Mouse (Mus musculus) frontal cortex, adult (tissue): ENCODE results near the gene Svs3b.
A peak's percentile ranks its signal among the peaks of the same experiment; 100 is the strongest.
"Not testable (repeated sequence)": the region's sequence is repeated elsewhere in the genome, so short reads cannot be mapped to it uniquely, and the experiment has no call there.

Experiments
- ATAC-seq: cut with Nextera tagmentation; 2 replicates; pipeline ENCODE4 v1.9.2; 2017; ENCODE audit warnings: mild to moderate bottlenecking, moderate library complexity, mixed read lengths; ENCODE audit not compliant: low TSS enrichment

Svs3b gene

DNA sequence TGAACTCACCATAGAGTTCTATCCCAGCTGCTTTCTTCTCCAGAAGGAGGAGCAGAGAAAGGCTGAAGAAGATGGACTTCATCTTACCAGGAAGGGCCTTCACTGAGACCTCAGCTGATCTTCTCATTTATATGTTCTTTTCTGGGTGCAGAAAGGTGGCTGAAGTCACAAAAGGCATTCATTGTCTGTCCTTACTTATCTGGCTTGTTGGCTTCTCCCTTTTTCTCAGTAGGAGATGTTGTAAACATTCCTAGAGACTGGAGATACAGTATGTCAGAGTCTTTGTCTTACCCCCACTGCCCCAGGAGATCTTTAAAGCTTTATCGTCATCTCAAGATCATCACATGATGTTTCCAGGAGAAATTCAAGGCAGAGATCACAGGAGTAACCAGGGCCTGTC lies at the start of gene Svs3b:
Gene Svs3b, minus strand, starts transcription at position 101 of the 400 bp plus-strand sequence.
- not testable (repeated sequence) for ATAC-seq

DNA sequence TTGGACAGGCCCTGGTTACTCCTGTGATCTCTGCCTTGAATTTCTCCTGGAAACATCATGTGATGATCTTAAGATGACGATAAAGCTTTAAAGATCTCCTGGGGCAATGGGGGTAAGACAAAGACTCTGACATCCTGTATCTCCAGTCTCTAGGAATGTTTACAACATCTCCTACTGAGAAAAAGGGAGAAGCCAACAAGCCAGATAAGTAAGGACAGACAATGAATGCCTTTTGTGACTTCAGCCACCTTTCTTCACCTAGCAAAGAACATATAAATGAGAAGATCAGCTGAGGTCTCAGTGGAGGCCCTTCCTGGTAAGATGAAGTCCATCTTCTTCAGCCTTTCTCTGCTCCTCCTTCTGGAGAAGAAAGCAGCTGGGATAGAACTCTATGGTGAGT lies 32.5 kb upstream of the Svs3b start, which contains the start of gene Svs3a:
Gene Svs3a, plus strand, starts transcription at position 301 of the 400 bp plus-strand sequence.
- ATAC-seq: not testable (repeated sequence)

DNA sequence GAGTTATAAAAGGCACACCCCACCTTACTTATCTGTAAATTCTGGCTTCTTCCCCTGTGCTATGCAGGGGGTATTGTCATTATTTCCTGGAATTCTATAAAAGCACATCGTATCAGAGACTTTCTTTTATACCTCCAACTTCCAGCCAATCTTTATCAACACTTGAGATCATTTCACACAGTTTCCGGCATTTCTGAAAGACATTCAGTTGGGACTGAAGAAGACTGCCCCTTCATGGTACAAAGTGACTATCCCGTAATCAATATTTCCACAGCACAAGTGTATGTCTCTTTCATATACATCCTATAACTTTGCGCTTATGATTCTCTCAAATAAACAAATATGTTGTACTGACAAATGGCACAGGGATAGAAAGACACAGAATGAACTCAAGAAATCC lies 21.9 kb upstream of the Svs3b start, which contains the start of gene Svs4:
Gene Svs4, minus strand, starts transcription at position 101 of the 400 bp plus-strand sequence.
- ATAC-seq: no peak

DNA sequence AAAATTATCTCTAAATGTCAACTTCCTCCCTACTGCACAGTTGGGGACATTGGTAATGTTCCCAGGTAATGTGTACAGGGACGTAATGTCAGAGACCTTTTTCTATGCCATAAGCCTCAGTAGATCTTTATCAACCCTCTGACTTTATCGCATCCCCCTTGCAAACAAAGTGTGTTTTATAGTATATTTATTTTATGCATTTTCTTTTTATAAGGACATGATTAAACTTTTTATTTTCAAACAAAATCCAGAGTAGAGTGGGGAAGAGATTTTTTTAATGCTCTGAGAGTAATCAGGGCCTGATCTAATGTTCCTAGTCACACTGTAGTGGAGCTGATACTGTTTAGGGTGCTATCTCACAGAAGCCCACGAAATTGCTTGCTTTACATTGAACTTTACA lies 18.1 kb downstream of the Svs3b start, which contains the start of gene Svs2:
Gene Svs2, minus strand, starts transcription at position 101 of the 400 bp plus-strand sequence.
- no peak for ATAC-seq

DNA sequence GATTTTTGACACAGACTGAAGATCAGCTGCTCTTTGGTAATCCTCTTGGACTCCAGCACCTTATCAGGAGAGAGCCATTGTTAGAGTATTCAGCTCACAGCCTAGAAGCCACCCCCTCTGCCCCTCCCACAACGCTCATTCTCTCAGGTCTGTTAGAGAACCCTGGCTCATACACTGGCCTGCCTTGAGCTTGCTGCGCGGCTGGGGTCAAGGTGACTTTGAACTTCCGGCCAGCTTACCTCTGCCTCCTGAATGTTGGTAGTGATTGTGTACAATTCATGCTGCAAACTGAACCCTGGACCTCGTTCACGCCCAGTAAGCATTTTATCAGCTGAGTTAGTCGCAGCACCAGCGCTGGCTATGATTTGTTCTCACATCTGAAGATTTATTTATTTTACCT lies 23.8 kb downstream of the Svs3b start:
- ATAC-seq: no peak

DNA sequence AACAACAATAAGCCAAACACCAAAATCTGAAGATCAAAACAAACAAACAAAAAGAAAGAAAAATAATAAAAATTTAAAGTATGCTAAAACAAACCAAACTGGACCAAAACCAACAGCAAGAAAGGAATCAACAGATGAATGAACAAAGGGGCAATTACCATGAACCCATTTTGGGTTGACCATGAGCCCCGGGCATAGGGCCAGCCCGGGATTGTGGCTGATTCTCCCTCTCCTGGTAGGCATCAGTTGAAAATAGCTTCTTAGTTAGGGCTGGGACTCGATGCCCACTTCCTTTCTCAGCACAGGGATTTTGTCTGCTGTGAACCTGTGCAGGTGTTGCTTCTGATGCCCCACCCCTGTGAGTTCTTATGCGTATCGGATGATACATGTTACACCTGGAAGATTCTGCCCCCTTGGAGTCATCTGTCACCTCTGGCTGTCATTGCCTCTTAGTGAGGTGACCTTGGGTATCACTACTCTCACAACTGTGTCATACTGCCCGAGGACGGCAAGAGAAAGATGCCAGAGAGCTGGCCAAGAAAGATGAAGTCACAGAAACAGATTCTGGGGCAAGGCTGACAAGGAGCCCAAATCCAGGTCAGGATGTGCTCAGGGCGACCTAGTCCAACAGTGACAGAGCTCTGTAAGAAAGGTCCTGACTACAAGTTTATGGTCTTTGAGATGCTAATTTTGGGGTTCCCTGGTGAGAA lies 27.9 kb downstream of the Svs3b start:
- no peak for ATAC-seq

DNA sequence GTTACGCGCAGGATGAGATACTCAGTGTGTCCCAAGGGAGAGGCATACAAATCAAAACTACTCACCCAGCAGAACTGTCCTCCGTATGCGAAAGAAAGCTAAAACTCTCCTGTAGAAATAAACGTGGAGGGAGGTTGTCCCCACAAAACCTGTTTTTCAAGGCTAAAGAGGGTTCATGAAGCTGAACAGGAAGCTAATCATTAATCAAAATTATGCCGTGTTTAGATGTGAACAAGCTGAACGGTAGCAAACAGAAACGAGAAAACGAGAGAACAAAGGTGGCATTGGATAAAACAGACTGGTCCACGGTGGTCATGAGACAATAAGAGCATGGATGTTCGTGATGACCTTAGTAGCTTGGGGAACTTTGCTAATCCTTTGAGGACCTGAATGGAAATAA lies 34.9 kb downstream of the Svs3b start, which contains the start of gene Wfdc15b:
Gene Wfdc15b, minus strand, starts transcription at position 139 of the 400 bp plus-strand sequence.
- ATAC-seq: no peak

DNA sequence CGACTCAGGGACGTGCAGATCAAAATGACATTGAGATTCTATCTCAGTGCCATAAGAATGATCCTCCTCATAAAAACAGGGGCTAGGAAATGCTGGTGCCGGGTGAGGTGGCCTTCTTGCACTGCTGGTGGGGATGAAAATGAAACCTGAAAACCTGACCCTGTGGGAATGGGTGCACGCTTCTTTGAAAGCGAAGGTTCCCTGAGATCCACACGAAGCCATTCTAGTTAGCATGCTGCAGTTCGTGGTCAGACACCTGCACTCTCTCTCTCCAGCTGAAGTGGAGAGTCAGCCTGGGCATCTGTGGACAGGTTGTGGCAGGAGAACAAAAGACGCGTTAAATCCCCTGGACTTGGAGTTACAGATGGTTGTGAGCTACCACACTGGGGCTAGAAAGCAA lies 37.1 kb downstream of the Svs3b start:
- ATAC-seq: no peak

DNA sequence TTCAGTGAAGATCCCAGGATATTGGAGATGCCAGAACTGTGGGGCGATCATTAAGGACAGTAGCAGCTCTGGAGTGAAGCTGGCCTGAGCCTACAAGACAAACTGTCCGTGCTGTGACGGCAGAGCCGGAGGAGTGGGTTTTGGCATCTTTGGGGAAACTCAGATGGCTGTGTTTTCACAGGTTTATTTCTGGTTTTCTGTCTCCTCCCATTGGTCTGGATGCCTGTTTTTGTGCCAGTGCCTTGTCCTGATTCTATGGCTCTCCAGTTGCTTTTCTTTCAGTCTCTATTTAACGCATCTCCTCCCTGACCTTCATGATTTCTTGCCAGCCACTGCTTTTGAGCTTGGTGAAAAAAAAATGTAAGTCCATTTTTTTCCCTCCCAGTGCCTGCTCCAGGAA lies 43.7 kb downstream of the Svs3b start:
- peak; percentile 80 for ATAC-seq

DNA sequence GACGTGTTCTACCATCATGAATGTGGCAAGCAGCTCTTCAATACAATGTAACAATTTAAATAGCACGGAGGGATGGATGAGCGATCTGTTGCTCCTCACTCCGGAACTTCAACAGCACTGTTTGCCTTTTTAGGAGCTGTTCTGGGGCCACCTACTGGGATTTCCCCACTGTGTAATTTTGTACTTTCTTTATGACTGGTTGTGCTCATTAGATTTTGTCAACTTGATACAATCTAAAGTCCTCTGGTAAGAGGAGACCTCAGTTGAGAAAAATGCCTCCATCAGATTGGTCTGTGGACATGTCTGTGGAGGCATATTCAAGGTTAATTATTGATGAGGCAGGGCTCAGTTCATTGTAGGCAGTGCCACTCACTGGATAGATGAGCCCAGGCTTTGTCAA lies 45.5 kb downstream of the Svs3b start:
- ATAC-seq: no peak

DNA sequence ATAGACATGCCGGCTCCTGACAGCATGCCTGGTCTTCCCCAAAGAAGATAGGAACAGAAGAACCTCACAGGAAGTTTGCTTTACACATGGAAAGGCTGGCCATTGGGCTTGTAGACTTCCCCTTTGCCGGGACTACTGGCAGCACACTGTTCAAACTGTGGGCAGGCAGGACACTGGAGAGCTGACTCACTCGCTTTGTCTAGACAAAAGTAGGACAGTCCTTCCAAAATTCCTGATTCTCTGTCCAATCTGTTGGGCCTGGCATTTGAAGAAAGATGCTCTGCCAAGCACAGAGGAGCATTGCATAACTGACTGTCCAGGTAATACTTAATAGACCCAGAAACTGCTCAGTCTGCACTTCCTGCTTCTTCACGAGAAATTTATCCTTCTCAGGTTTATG lies 49.8 kb downstream of the Svs3b start:
- peak; percentile 91 for ATAC-seq

DNA sequence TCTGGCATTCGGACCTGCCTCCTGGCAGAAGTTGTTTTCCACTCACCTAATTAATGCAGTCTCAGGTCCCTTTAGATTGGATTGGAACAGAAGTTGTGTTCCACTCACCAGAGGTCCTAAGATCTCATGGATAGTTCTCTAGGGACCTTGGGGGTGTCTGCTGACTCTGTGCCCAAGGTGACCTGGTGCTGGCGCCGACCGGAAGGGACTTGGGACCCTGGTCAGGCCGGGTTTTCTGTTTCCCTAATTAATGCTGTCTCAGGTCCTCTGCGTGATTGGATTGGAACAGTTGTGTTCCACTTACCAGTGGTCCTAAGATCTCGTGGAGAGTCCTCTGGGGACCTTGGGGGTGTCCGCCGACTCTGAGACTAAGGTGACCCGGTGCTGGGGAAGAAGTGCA lies 50.4 kb downstream of the Svs3b start:
- ATAC-seq: not testable (repeated sequence)
